Mouse (Mus musculus) liver, adult 2 months (tissue): Measurements from ENCODE around the gene 1700011L22Rik. TPM values are rescaled to one million over a fixed set of nuclear protein-coding genes. Genes with fewer than 3 reads are reported as not detected.

Experiments used
- DNase-seq: peaks from one replicate; pipeline ENCODE4 v3.0.0-alpha.2; 2011; ENCODE audit warnings: low read depth, low spot score; ENCODE audit errors: extremely low read depth
- H3K27ac ChIP-seq: fragments of 200-500 bp; replicated peaks from 2 replicates; pipeline ENCODE4 v1.5.1; 2012; ENCODE audit warnings: low read depth, mild to moderate bottlenecking, control low read depth, inconsistent platforms, low read length; ENCODE audit not compliant: insufficient read depth
- H3K27me3 ChIP-seq: fragments of 200-500 bp; 2 replicates; pipeline ENCODE4 v1.6.1; 2012; ENCODE audit warnings: mild to moderate bottlenecking, moderate library complexity, low read length, inconsistent platforms; ENCODE audit not compliant: control insufficient read depth, insufficient read depth
- H3K36me3 ChIP-seq: fragments of 200-500 bp; 2 replicates; pipeline ENCODE4 v1.6.1; 2012; ENCODE audit warnings: low read length, inconsistent platforms; ENCODE audit not compliant: control insufficient read depth, insufficient read depth
- H3K4me1 ChIP-seq: fragments of 200-500 bp; 2 replicates; pipeline ENCODE4 v1.6.1; 2011; ENCODE audit warnings: low read length; ENCODE audit not compliant: control insufficient read depth, insufficient read depth
- H3K4me3 ChIP-seq: fragments of 200-500 bp; 2 replicates; pipeline ENCODE4 v1.5.1; 2011; ENCODE audit warnings: low read depth, mild to moderate bottlenecking, control low read depth, low read length, moderate library complexity; ENCODE audit not compliant: insufficient read depth
- H3K79me2 ChIP-seq: fragments of 200-500 bp; 2 replicates; pipeline ENCODE4 v1.6.1; 2012; ENCODE audit warnings: inconsistent platforms, mild to moderate bottlenecking, low read length, moderate library complexity; ENCODE audit not compliant: control insufficient read depth, insufficient read depth
- H3K9ac ChIP-seq: fragments of 200-500 bp; 2 replicates; pipeline ENCODE4 v1.6.1; 2012; ENCODE audit warnings: low read depth, mild to moderate bottlenecking, control low read depth, inconsistent platforms, low read length
- CTCF ChIP-seq: fragments of 200-500 bp; IDR thresholded peaks from 2 replicates; pipeline ENCODE4 v1.5.1; 2011; ENCODE audit warnings: low read depth, low read length, control low read depth
- POLR2A ChIP-seq: fragments of 200-500 bp; IDR thresholded peaks from 2 replicates; pipeline ENCODE4 v1.6.1; 2011; ENCODE audit warnings: low read length, control low read depth; ENCODE audit not compliant: insufficient read depth; ENCODE audit errors: extremely low read depth
- WGBS: fragments of 180-500 bp; shearing (Covaris S2); methylation state at CpG from one replicate; pipeline ENCODE4 v1.1.7; 2018; 5-methylcytosine and 5-hydroxymethylcytosine counted together
- polyA plus RNA-seq: library from polyadenylated mRNA; depleted of rRNA; stranded (reverse); fragments of >200 nt; gene quantifications from 2 replicates; pipeline ENCODE4 v1.2.3, GENCODE M21; 2012
- total RNA-seq: library from RNA; depleted of rRNA; stranded (reverse); fragments of >200 nt; gene quantifications from 2 replicates; pipeline ENCODE4 v1.2.3, GENCODE M21; 2014

Gene 1700011L22Rik
- total and polyA plus RNA-seq, 2 experiments = not detected

GRCm38 (mm10) chr8:79281376-79281890, 33.1 kb upstream of the 1700011L22Rik start:
- peaks cover 19% of the 10 kb centered on the region for H3K36me3 ChIP-seq
- WGBS = 95% methylated on average over 6 of the region's 6 CpGs
- no peak overlapping the region for H3K27ac ChIP-seq
- TF ChIP-seq POLR2A = no peak
- no peak for TF ChIP-seq CTCF
- no peaks in the 10 kb centered on the region for H3K4me1 ChIP-seq
- no peaks in the 10 kb centered on the region for H3K27me3 ChIP-seq
- peaks cover 2% of the 10 kb centered on the region; the same call in 1 of the 2 replicates for H3K79me2 ChIP-seq
- no peak overlapping the region for H3K4me3 ChIP-seq
- H3K9ac ChIP-seq = no peak overlapping the region
- no peak for DNase-seq

GRCm38 (mm10) chr8:79277264-79277870, 29.0 kb upstream of the 1700011L22Rik start:
- WGBS = 88% methylated on average over 8 of the region's 8 CpGs
- H3K4me1 ChIP-seq = no peaks in the 10 kb centered on the region
- TF ChIP-seq POLR2A (no peak), CTCF (no peak)

GRCm38 (mm10) chr8:79274940-79275339, 26.6 kb upstream of the 1700011L22Rik start:
- DNase-seq = no peak
- Histone ChIP-seq H3K36me3 (peaks cover 55% of the 10 kb centered on the region), H3K9ac (no peak overlapping the region), H3K79me2 (no peaks in the 10 kb centered on the region), H3K4me1 (no peaks in the 10 kb centered on the region), H3K4me3 (no peak overlapping the region), H3K27ac (no peak overlapping the region), H3K27me3 (no peaks in the 10 kb centered on the region)
- no peak for TF ChIP-seq CTCF
- TF ChIP-seq POLR2A = no peak
- 93% methylated on average over 10 of the region's 10 CpGs for WGBS

More at GRCm38 (mm10) chr8:79277264-79277870, 29.0 kb upstream of the 1700011L22Rik start:
- H3K4me3 ChIP-seq = no peak overlapping the region
- H3K79me2 ChIP-seq = no peaks in the 10 kb centered on the region
- peaks cover 37% of the 10 kb centered on the region for H3K36me3 ChIP-seq
- no peak for DNase-seq
- H3K27ac ChIP-seq = no peak overlapping the region
- no peaks in the 10 kb centered on the region for H3K27me3 ChIP-seq
- H3K9ac ChIP-seq = no peak overlapping the region

- no peaks in the 10 kb centered on the region for H3K4me1 ChIP-seq
- no peak overlapping the region for H3K9ac ChIP-seq
- peaks cover 54% of the 10 kb centered on the region for H3K36me3 ChIP-seq
- H3K27ac ChIP-seq = no peak overlapping the region
- H3K4me3 ChIP-seq = no peak overlapping the region
- no peak for TF ChIP-seq CTCF
- no peaks in the 10 kb centered on the region for H3K79me2 ChIP-seq
- WGBS = 93% methylated on average over 6 of the region's 6 CpGs
- H3K27me3 ChIP-seq = no peaks in the 10 kb centered on the region
- no peak for DNase-seq
Observed at GRCm38 (mm10) chr8:79273776-79274175, 25.4 kb upstream of the 1700011L22Rik start.

- H3K4me3 ChIP-seq = no peak overlapping the region
- H3K4me1 ChIP-seq = no peaks in the 10 kb centered on the region
- H3K27me3 ChIP-seq = no peaks in the 10 kb centered on the region
- no peaks in the 10 kb centered on the region for H3K79me2 ChIP-seq
- DNase-seq = no peak
- TF ChIP-seq CTCF = 0 out of 2 replicates have a peak, but pooled peaks have one; percentile 7
- no peak for TF ChIP-seq POLR2A
- 87% methylated on average over 4 of the region's 4 CpGs for WGBS
- no peak overlapping the region for H3K27ac ChIP-seq
- peaks cover 54% of the 10 kb centered on the region for H3K36me3 ChIP-seq
- H3K9ac ChIP-seq = no peak overlapping the region
Observed at GRCm38 (mm10) chr8:79272676-79273075, 24.3 kb upstream of the 1700011L22Rik start.

- Histone ChIP-seq H3K27me3 (no peaks in the 10 kb centered on the region), H3K4me1 (no peaks in the 10 kb centered on the region), H3K9ac (no peak overlapping the region), H3K4me3 (no peak overlapping the region), H3K79me2 (no peaks in the 10 kb centered on the region), H3K36me3 (peaks cover 62% of the 10 kb centered on the region), H3K27ac (no peak overlapping the region)
- peak; percentile 17 for DNase-seq
- no peak for TF ChIP-seq CTCF
- no peak for TF ChIP-seq POLR2A
- 93% methylated on average over 7 of the region's 7 CpGs for WGBS
Observed at GRCm38 (mm10) chr8:79268921-79269320, 20.6 kb upstream of the 1700011L22Rik start.
